ENCODE assay signal across 8 mouse cellular contexts in genomic region chr12:8320084-8320713, GRCm38 (mm10). TPM values are rescaled to one million over a fixed set of nuclear protein-coding genes. Genes with fewer than 3 reads are reported as not detected.
A peak's percentile ranks its signal among the peaks of the same experiment; 100 is the strongest.
DNase-seq lines count a peak whose midpoint lies in the region; ATAC-seq and TF ChIP-seq lines count a peak whose summit lies in the region.

No protein-coding gene starts in this region.

- no peaks in the 10 kb centered on the region for H3K9me3 ChIP-seq in E14TG2a.4 (ENCODE audit: low read length)
- no peaks in the 10 kb centered on the region for H3K9me3 ChIP-seq in forebrain, embryonic 10.5 days
- H3K9me3 ChIP-seq in lung, postnatal 0 days (ENCODE audit: low read length) = no peaks in the 10 kb centered on the region

- peak; percentile 86 for TF ChIP-seq CTCF in E14TG2a.4 (conservative IDR thresholded peaks at IDR 0.05; ENCODE audit: low read length)
- peak; percentile 97 for TF ChIP-seq CTCF in layer of hippocampus, adult 2 months (conservative IDR thresholded peaks at IDR 0.05)
- peak; percentile 96 for TF ChIP-seq CTCF in lung, postnatal 0 days (IDR thresholded peaks at IDR 0.05)

- TF ChIP-seq EP300 in lung, postnatal 0 days (IDR thresholded peaks at IDR 0.05) = no peak

- peak; percentile 89 for DNase-seq in brain, adult 2 months (ENCODE audit: low read depth, low spot score)
- DNase-seq in forebrain, embryonic 10.5 days (ENCODE audit: extremely low spot score, low spot score) = peak; percentile 74
- DNase-seq in heart, postnatal 4 days = peak; percentile 91
- peak; percentile 80 to 91 for DNase-seq in layer of hippocampus, adult 2 months (ENCODE audit: low spot score in 2 of 2)
- DNase-seq in lung, postnatal 0 days (ENCODE audit: low spot score) = peak; percentile 80
- peak; percentile 79 for DNase-seq in ovary, postnatal 36 days (ENCODE audit: low spot score)
- peak; percentile 20 to 69 for DNase-seq in thymus, postnatal 10 days (ENCODE audit: low spot score in 2 of 2)

- no peaks in the 10 kb centered on the region for H3K27me3 ChIP-seq in E14TG2a.4 (ENCODE audit: insufficient read depth, low read length)
- H3K27me3 ChIP-seq in forebrain, embryonic 10.5 days (ENCODE audit: poor library complexity, severe bottlenecking) = no peaks in the 10 kb centered on the region
- no peaks in the 10 kb centered on the region for H3K27me3 ChIP-seq in lung, postnatal 0 days (replicated peaks; ENCODE audit: insufficient read depth, low read length)

- WGBS in forebrain, embryonic 10.5 days = 52% methylated on average over 5 of the region's 5 CpGs
- WGBS in lung, postnatal 0 days = 37% methylated on average over 5 of the region's 5 CpGs

- peaks cover 69% of the 10 kb centered on the region for H3K36me3 ChIP-seq in E14TG2a.4 (ENCODE audit: insufficient read depth, low read length)
- H3K36me3 ChIP-seq in forebrain, embryonic 10.5 days (replicated peaks) = peaks cover 49% of the 10 kb centered on the region
- no peaks in the 10 kb centered on the region for H3K36me3 ChIP-seq in lung, postnatal 0 days (ENCODE audit: insufficient read depth, low read length)

- H3K9ac ChIP-seq in lung, postnatal 0 days (replicated peaks; ENCODE audit: low read depth) = no peak overlapping the region

- H3K4me1 ChIP-seq in E14TG2a.4 (replicated peaks; ENCODE audit: low read depth, low read length) = peaks cover 87% of the 10 kb centered on the region
- H3K4me1 ChIP-seq in forebrain, embryonic 10.5 days = 0 out of 2 replicates have a peak, but pooled peaks cover 3% of the 10 kb centered on the region
- H3K4me1 ChIP-seq in lung, postnatal 0 days (ENCODE audit: insufficient read depth, low read depth, low read length) = no peaks in the 10 kb centered on the region

- H3K4me3 ChIP-seq in E14TG2a.4 (replicated peaks; ENCODE audit: low read length) = peak overlapping the region; percentile 68
- no peak overlapping the region for H3K4me3 ChIP-seq in forebrain, embryonic 10.5 days
- no peak overlapping the region for H3K4me3 ChIP-seq in layer of hippocampus, adult 2 months
- no peak overlapping the region for H3K4me3 ChIP-seq in lung, postnatal 0 days (ENCODE audit: low read depth, low read length)

- no peak overlapping the region for H3K4me2 ChIP-seq in lung, postnatal 0 days (replicated peaks; ENCODE audit: low read depth, low read length)

- peak; percentile 69 for ATAC-seq in lung, postnatal 0 days

- no peak overlapping the region for H3K27ac ChIP-seq in forebrain, embryonic 10.5 days
- H3K27ac ChIP-seq in layer of hippocampus, adult 2 months = peak overlapping the region; percentile 61; the same call in 1 of the 2 replicates
- no peak overlapping the region for H3K27ac ChIP-seq in lung, postnatal 0 days (ENCODE audit: low read length)

RNA-seq across cellular contexts. Expression of gene Hs1bp3, which starts 7.0 kb away (rescaled TPM):
- 15.3 and 17.8 TPM in 2 replicates for polyA plus RNA-seq in forebrain, embryonic 10.5 days (2016; fragmentation: Nextera tagmentation; extraction: Ambion mirVana)
- 10 to 100 TPM in 1 of 2 experiments, 1 to 10 TPM in 1; 7.2 to 11.0 TPM for total RNA-seq in heart, postnatal 4 days (2021)
- total RNA-seq in layer of hippocampus, adult 2 months (2021) = 10 to 100 TPM; 12.2 to 15.1 TPM
- polyA plus RNA-seq in lung, postnatal 0 days (2015; fragmentation: Nextera tagmentation; extraction: Ambion mirVana) = 8.6 and 8.7 TPM in 2 replicates

RNA-seq across cellular contexts. Expression of gene Gdf7, which starts 18.4 kb away (rescaled TPM):
- polyA plus RNA-seq in forebrain, embryonic 10.5 days (2016; fragmentation: Nextera tagmentation; extraction: Ambion mirVana) = 0.11 TPM in 1 of 2 replicates, not detected in the other
- under 1 TPM; 0.19 to 0.25 TPM for total RNA-seq in heart, postnatal 4 days (2021)
- total RNA-seq in layer of hippocampus, adult 2 months (2021) = not detected
- not detected in 2 replicates for polyA plus RNA-seq in lung, postnatal 0 days (2015; fragmentation: Nextera tagmentation; extraction: Ambion mirVana)
